Mouse (Mus musculus): ENCODE data around the gene Ugt2a2.
"Not testable (repeated sequence)": the region's sequence is repeated elsewhere in the genome, so short reads cannot be mapped to it uniquely, and the experiment has no call there.

Ugt2a2 gene

DNA sequence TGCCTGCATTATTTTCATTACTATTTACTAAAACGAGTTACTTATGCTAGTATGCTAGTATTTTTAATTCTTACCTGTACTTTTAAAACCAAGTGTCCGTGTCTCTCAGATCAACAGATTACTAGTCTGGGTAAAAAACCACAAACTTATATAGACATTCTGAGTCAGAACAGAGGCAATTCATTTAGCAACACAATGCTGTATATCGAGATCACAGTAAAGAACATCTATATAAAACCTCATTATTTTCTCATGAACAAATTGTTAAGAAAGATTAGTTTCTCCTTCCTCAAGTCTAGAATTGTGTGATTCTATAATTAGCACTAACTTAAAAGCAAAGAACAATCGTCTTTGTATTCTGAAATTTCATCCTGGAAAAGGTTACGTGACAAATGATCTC lies at the start of gene Ugt2a2:
Ugt2a2 (minus strand) TSS at position 101 of the 400 bp plus-strand sequence.
- DNase-seq (ENCODE audit: low spot score), result no peak

DNA sequence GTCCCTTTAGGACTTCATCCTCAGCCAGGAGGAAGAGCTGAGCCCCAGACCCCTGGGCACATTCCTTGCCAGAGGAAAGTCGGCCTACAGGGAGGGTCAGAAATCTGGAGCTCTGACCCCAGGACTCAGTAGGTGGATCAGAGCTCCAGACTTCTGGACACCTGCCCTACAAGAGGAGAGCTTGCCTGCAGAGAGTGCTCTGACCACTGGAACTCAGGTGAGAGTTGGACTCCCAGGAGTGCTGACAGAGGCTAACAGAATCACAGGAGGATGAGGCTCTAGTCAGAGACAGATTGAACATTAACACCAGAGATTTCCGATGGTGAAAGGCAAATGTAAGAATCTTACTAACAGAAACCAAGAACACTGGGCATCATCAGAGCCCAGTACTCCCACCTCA lies 41.5 kb upstream of the Ugt2a2 start:
- DNase-seq (ENCODE audit: low spot score), result not testable (repeated sequence)

DNA sequence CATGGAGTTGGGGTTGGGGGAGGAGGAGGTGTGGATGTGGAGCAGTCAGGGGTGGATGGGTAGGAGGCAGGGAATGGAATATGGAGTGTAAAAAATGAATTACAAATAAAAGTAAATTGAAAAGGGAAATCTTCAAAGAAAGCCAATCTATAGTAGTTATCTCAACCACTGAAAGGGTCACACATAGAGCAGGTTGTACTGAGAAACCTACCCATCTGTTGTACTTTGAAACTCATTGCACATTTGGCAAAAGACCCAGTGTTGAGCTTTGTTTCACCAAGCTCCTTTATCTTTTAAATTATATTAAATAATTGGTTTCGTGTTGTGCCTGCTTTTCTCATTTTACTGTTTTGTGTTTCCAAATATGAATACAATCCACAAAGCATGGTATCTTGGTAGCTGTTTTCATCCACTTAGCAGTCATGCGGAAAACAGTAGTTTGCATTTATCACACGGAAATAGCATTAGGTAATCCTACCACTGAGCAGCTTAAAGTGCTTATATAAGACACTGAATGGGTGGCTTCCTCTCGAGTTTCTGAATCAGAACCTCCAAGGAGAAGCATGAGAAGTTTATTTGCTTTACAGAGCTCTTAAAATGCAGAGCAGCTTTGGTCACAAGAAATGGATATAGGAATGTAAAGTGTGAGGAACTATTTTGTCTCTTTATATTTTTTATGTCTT lies 23.9 kb upstream of the Ugt2a2 start:
- no peak for DNase-seq (ENCODE audit: low spot score)

DNA sequence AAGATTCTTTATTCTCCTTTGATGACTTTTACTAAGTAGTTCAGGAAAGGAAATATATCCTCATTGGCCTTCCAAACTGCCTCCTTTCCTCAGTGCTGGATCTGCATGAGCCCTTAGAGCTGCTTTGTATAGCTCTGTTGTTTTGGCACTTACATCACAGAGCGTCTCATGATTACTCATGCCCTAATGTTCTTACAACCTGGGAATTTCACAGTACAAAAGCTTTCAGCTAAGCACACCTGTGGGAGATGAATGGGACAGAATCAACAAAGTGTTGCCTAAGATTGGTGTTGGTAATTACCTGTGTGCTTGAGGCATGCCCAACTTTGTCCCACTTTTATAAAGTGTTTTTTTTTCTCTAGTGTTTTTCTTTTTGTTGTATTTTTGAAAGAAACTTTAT lies 20.6 kb upstream of the Ugt2a2 start:
- DNase-seq (ENCODE audit: low spot score), result no peak

DNA sequence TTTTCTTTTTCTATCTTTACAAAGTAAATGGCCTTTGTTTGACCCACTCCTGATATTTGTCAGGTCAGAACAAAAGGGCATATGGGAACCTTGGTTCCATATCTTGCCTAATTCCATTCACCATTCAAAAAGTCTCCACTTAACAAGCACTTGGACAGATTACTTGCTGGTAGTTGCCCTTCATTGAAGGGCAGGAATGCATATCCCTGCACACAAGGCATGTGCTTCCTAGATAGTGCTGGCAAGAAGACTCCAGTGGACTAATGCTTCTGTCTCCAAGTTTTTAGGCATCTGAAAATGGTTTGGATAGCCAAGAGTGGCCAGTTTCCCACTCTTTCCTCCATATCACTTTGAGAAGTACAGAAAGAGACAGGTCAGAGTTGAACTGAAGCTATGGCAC lies 17.3 kb upstream of the Ugt2a2 start:
- no peak for DNase-seq (ENCODE audit: low spot score)

GRCm38 (mm10) chr5:87498936-87499335 lies 16.9 kb upstream of the Ugt2a2 start:
- no peak for DNase-seq (ENCODE audit: low spot score)

DNA sequence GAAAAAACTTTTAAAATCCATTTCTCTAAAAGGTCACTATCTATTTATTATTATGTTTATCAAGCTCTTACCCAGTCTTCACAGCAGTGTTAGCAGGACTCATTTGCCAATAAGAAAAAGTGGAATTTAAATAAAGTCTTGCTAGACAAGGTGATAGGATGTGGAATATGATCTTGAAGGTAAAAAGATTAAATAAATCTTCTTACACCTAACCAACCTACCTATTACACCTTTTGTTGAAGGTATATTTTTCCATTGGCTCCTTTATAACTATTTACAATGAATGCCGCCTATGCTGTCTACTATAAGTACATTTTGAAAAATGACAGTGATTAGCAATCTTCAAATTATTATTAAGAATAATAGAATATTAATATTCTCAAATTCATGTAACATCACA lies 8.7 kb upstream of the Ugt2a2 start, which contains the start of gene Ugt2a1:
Ugt2a1 (minus strand) TSS at position 101 of the 400 bp plus-strand sequence.
- no peak for DNase-seq (ENCODE audit: low spot score)

DNA sequence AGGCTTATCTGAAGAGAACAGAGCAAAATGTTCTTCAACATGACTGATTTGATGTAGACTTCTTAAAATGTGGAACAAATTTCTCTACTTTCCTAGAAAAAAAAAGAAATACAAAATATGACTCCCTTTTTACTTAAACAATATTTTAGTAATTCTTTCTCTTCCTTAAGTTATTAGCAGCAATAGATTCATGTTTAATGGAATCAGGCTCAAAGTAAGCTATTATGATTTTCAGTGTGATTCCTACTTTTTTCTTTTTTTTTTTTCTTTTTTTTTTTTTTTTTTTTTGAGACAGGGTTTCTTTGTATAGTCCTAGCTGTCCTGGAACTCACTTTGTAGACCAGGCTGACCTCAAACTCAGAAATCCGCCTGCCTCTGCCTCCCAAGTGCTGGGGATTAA lies 4.6 kb upstream of the Ugt2a2 start, which contains the start of gene Gm43638:
Gm43638 (minus strand) TSS at position 101 of the 400 bp plus-strand sequence.
- DNase-seq (ENCODE audit: low spot score), result not testable (repeated sequence)

DNA sequence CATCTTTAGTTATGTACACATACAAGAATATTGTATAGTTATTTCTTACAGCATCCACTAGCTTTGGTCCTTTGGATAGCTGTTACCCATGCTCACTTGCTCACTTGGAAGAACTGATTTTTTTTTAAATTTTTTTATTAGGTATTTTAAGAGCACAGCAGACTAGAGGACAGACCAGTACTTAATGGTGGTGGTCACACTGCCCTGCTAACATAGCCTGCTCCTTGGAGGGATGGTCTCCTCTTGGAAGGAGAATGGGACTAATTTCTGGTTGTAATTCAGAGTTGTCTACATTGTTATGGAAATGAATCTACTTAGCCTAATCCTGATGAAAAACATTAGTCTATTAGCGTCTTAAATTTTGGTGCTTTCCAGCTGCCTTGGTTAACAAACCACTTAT lies 23.2 kb downstream of the Ugt2a2 start:
- DNase-seq (ENCODE audit: low spot score), result no peak

DNA sequence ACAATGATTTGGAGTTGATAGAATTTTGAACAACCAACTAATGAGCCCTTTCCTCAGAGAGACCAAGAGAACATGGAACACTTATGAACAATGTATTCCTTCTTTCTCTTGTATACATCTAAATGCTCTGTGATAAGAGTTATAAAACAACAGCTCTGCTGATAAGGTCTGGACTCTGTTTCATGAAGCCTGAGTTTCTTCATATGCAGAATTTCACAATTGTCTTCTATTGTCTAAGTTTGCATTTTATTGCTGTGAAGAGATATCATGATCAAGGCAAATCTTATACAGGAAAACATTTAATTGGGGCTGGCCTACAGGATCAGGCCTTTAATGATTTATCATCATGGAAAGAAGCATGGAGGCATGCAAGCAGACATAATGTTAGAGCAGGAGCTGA lies 24.4 kb downstream of the Ugt2a2 start:
- DNase-seq (ENCODE audit: low spot score), result no peak

- DNase-seq (ENCODE audit: low spot score), result no peak
Measured at GRCm38 (mm10) chr5:87456216-87456850, 25.7 kb downstream of the Ugt2a2 start.

GRCm38 (mm10) chr5:87455519-87455918 lies 26.5 kb downstream of the Ugt2a2 start:
- no peak for DNase-seq (ENCODE audit: low spot score)

DNA sequence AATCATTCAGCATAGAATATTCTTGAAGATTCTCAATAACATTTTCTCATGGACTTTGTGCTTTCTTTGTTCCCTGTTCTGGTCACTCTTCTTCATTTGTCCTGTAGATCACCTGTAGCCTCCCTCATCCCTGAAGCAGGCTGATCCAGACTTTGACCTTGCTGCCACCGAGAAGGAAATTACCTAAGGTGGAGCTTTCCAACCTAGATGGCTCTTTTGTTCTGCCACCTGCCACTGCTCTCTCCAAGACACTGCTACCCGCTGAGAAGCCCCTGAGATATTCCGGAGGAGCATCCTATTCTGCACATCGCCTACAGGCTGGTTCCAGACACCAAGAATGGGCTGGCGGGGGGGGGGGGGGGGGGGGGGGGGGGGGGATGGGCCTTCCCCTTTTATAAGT lies 29.5 kb downstream of the Ugt2a2 start:
- DNase-seq (ENCODE audit: low spot score), result not testable (repeated sequence)

GRCm38 (mm10) chr5:87436264-87436663 lies 45.8 kb downstream of the Ugt2a2 start:
- DNase-seq (ENCODE audit: low spot score), result peak; percentile 31

- DNase-seq (ENCODE audit: low spot score), result no peak
Measured at GRCm38 (mm10) chr5:87425676-87426075, 56.4 kb downstream of the Ugt2a2 start.

DNA sequence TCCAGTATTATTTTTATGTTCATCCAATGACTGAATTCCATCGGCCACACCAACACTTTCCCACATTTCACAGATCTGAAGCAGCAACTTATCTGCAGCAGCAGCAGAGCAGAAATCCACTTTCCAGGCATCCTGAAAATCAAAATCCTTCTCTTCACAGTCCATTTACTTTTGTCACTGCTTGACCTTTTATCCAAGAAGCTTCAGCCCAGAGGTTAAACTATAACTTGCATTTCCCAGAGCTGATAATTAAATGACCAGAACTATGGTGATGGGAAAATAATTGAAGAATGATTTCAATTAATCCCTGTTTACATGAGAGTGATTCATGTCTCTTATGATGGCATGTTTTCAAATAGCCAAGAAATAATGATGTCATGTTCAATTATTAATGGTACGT lies 58.0 kb downstream of the Ugt2a2 start, which contains the start of gene Ugt2b38:
Ugt2b38 (minus strand) TSS at position 163 of the 400 bp plus-strand sequence.
- not testable (repeated sequence) for DNase-seq (ENCODE audit: low spot score)
